Mouse (Mus musculus) heart, postnatal 0 days (tissue): Measurements from ENCODE around the gene Rgma.

ENCODE experiments used
- CTCF ChIP-seq: IDR thresholded peaks from 2 replicates; pipeline ENCODE4 v1.5.1; 2016; ENCODE audit warnings: antibody characterized with exemption, control low read depth, low read depth
- EP300 ChIP-seq: IDR thresholded peaks from 2 replicates; pipeline ENCODE4 v1.6.1; 2016; ENCODE audit warnings: antibody characterized with exemption, low read depth

GRCm38 (mm10) chr7:73367681-73368464 is 7.4 kb upstream of the Rgma start:
- TF ChIP-seq CTCF (no peak), EP300 (no peak)
